Mouse (Mus musculus) liver, embryonic 14.5 days (tissue): ENCODE results near the gene Ccnb1. TPM values are rescaled to one million over a fixed set of nuclear protein-coding genes. Genes with fewer than 3 reads are reported as not detected.

ENCODE experiments used
- ATAC-seq: fragments of 200-750 bp; cut with Nextera tagmentation; 2 replicates; pipeline ENCODE4 v1.8.0; 2017; ENCODE audit warnings: moderate number of reproducible peaks, mild to moderate bottlenecking, moderate library complexity; ENCODE audit not compliant: insufficient read depth
- DNase-seq, 3 experiments: peaks; one replicate each; pipeline ENCODE4 v3.0.0-alpha.2; 2012 to 2013; ENCODE audit warnings: low read depth in 3 of 3, low spot score in 3 of 3
- H3K27ac ChIP-seq: fragments of 300-500 bp; sonication (generic); 2 replicates; pipeline ENCODE4 v1.5.1; 2014; ENCODE audit warnings: moderate library complexity, mild to moderate bottlenecking, control low read depth, inconsistent platforms
- H3K27me3 ChIP-seq: fragments of 300-500 bp; sonication (generic); 2 replicates; pipeline ENCODE4 v1.6.1; 2014; ENCODE audit warnings: mild to moderate bottlenecking, low read length, moderate library complexity; ENCODE audit not compliant: control insufficient read depth, insufficient read depth
- H3K36me3 ChIP-seq: fragments of 300-500 bp; sonication (generic); replicated peaks from 2 replicates; pipeline ENCODE4 v1.6.1; 2014; ENCODE audit warnings: low read depth; ENCODE audit not compliant: control insufficient read depth, insufficient read depth
- H3K4me1 ChIP-seq, 2 experiments: fragments of 200-500 bp in 1 of 2; fragments of 300-500 bp in 1 of 2; sonication (generic) in 1 of 2; replicated peaks; 2 replicates each; pipeline ENCODE4 v1.6.1; 2012 to 2014; ENCODE audit warnings: antibody characterized with exemption in 1 of 2, inconsistent platforms in 1 of 2, low read length in 1 of 2; ENCODE audit not compliant: control insufficient read depth in 2 of 2, insufficient read depth in 2 of 2
- H3K4me2 ChIP-seq: fragments of 300-500 bp; sonication (generic); 2 replicates; pipeline ENCODE4 v1.6.1; 2014; ENCODE audit warnings: low read depth, mild to moderate bottlenecking, control low read depth, moderate library complexity
- H3K4me3 ChIP-seq, 2 experiments: fragments of 200-500 bp in 1 of 2; fragments of 300-500 bp in 1 of 2; sonication (generic) in 1 of 2; 2 replicates each; pipeline ENCODE4 v1.5.1; 2012 to 2014; ENCODE audit warnings: low read depth in 2 of 2, low read length in 2 of 2, mild to moderate bottlenecking in 2 of 2, control low read depth in 1 of 2, inconsistent platforms in 1 of 2, moderate library complexity in 1 of 2; ENCODE audit not compliant: insufficient read depth in 1 of 2
- H3K9ac ChIP-seq: fragments of 300-500 bp; sonication (generic); replicated peaks from 2 replicates; pipeline ENCODE4 v1.6.1; 2014; ENCODE audit warnings: mild to moderate bottlenecking, control low read depth, moderate library complexity
- H3K9me3 ChIP-seq: fragments of 300-500 bp; sonication (generic); 2 replicates; pipeline ENCODE4 v1.6.1; 2016; ENCODE audit warnings: low read length, mixed read lengths; ENCODE audit not compliant: control insufficient read depth
- CTCF ChIP-seq: IDR thresholded peaks from 2 replicates; pipeline ENCODE4 v1.5.1; 2016; ENCODE audit warnings: antibody characterized with exemption, low read depth, control low read depth
- EP300 ChIP-seq: IDR thresholded peaks from 2 replicates; pipeline ENCODE4 v1.6.1; 2016; ENCODE audit warnings: antibody characterized with exemption, low read depth
- WGBS: fragments of 180-500 bp; shearing (Covaris S2); extraction: QIAGEN DNeasy Blood & Tissue Kit; methylation state at CpG from one replicate; pipeline ENCODE4 v1.1.7; 2014; ENCODE audit not compliant: insufficient replicate concordance; 5-methylcytosine and 5-hydroxymethylcytosine counted together
- polyA plus RNA-seq, 2 experiments: library from polyadenylated mRNA; depleted of rRNA in 1 of 2; stranded (reverse) in 1 of 2; unstranded in 1 of 2; fragments of >200 nt; fragmentation: Nextera tagmentation in 1 of 2; extraction: Ambion mirVana in 1 of 2; gene quantifications; 2 replicates each; pipeline versions ENCODE4 v1.2.1 to v1.2.3; 2012 to 2014

Gene Ccnb1
- polyA plus RNA-seq (2012; rRNA removed) = 100 and 123 TPM in 2 replicates
- 255 and 287 TPM in 2 replicates for polyA plus RNA-seq (2014; fragmentation: Nextera tagmentation; extraction: Ambion mirVana)

- no peaks in the 10 kb centered on the region for H3K27me3 ChIP-seq
- peak; percentile 99 for ATAC-seq
- under 1% methylated on average over 35 of the region's 35 CpGs for WGBS
- peak; percentile 93 to 95 (median 94) for DNase-seq
- H3K4me3 ChIP-seq = peak within 1 kb of the TSS; percentile 99 to 100
- peak within 1 kb of the TSS; percentile 83 for H3K27ac ChIP-seq
- H3K36me3 ChIP-seq = peaks cover 41% of the 10 kb centered on the region
- peak within 1 kb of the TSS; percentile 96 for H3K4me2 ChIP-seq
- TF ChIP-seq CTCF (peak; percentile 81), EP300 (0 out of 2 replicates have a peak, but pooled peaks have one; percentile 19)
- H3K9ac ChIP-seq = peak within 1 kb of the TSS; percentile 100
- peaks cover 19 to 25% of the 10 kb centered on the region in 2 experiments for H3K4me1 ChIP-seq
- no peaks in the 10 kb centered on the region for H3K9me3 ChIP-seq
These were observed at the start of gene Ccnb1 for GRCm38 (mm10) chr13:100786414-100786867. TSS of gene Ccnb1 (minus strand) at chr13:100786570.

GRCm38 (mm10) chr13:100834777-100835176 lies 48.4 kb upstream of the Ccnb1 start:
- no peaks in the 10 kb centered on the region for H3K27me3 ChIP-seq
- no peak overlapping the region for H3K4me2 ChIP-seq
- H3K36me3 ChIP-seq = no peaks in the 10 kb centered on the region
- TF ChIP-seq EP300 (no peak), CTCF (no peak)
- peaks cover 10 to 12% of the 10 kb centered on the region in 2 experiments for H3K4me1 ChIP-seq
- no peak overlapping the region for H3K27ac ChIP-seq
- no peak for DNase-seq
- no peaks in the 10 kb centered on the region for H3K9me3 ChIP-seq
- no peak for ATAC-seq
- H3K4me3 ChIP-seq = no peak overlapping the region
- no peak overlapping the region for H3K9ac ChIP-seq

- Histone ChIP-seq H3K9ac (no peak overlapping the region), H3K4me3 (peak overlapping the region; percentile 9 to 100; a peak in 2 of 4 replicates), H3K4me1 (peaks cover 10 to 14% of the 10 kb centered on the region in 2 experiments), H3K27me3 (no peaks in the 10 kb centered on the region), H3K9me3 (no peaks in the 10 kb centered on the region), H3K4me2 (peak overlapping the region; percentile 88), H3K36me3 (no peaks in the 10 kb centered on the region), H3K27ac (no peak overlapping the region)
- ATAC-seq (peak; percentile 2; the same call in 1 of the 2 replicates), DNase-seq (no peak)
- WGBS = 49% methylated on average over 6 of the region's 6 CpGs
- TF ChIP-seq CTCF = no peak
- TF ChIP-seq EP300 = no peak
These were observed 47.3 kb upstream of the Ccnb1 start for GRCm38 (mm10) chr13:100833640-100834002.

- no peaks in the 10 kb centered on the region for H3K27me3 ChIP-seq
- H3K9me3 ChIP-seq = no peaks in the 10 kb centered on the region
- peaks cover 3% of the 10 kb centered on the region for H3K36me3 ChIP-seq
- no peak for TF ChIP-seq EP300
- TF ChIP-seq CTCF = peak; percentile 95
- ATAC-seq = peak; percentile 99
- peak within 1 kb of the TSS; percentile 88 for H3K4me2 ChIP-seq
- peak within 1 kb of the TSS; percentile 91 for H3K27ac ChIP-seq
- H3K4me1 ChIP-seq = peaks cover 10 to 14% of the 10 kb centered on the region in 2 experiments
- peak within 1 kb of the TSS; percentile 69 to 100 for H3K4me3 ChIP-seq
- peak; percentile 98 to 99 (median 98) for DNase-seq
- H3K9ac ChIP-seq = peak within 1 kb of the TSS; percentile 98
- under 1% methylated on average over 90 of the region's 94 CpGs for WGBS
These were observed 46.6 kb upstream of the Ccnb1 start, which contains the start of gene Slc30a5 for GRCm38 (mm10) chr13:100832741-100833639. TSS of gene Slc30a5 (minus strand) at chr13:100833427.

- DNase-seq (peak in 1 of 3 experiments; percentile 19), ATAC-seq (no peak)
- H3K9me3 ChIP-seq = no peaks in the 10 kb centered on the region
- H3K4me3 ChIP-seq = peak overlapping the region; percentile 69 to 100
- H3K36me3 ChIP-seq = peaks cover 6% of the 10 kb centered on the region
- peak overlapping the region; percentile 98 for H3K9ac ChIP-seq
- WGBS = 0% methylated on average over 8 of the region's 8 CpGs
- no peaks in the 10 kb centered on the region for H3K27me3 ChIP-seq
- H3K27ac ChIP-seq = peak overlapping the region; percentile 91; the same call in 1 of the 2 replicates
- peak overlapping the region; percentile 88 for H3K4me2 ChIP-seq
- H3K4me1 ChIP-seq = peaks cover 10 to 14% of the 10 kb centered on the region in 2 experiments
- no peak for TF ChIP-seq EP300
- TF ChIP-seq CTCF = no peak
These were observed 45.8 kb upstream of the Ccnb1 start for GRCm38 (mm10) chr13:100832188-100832587.
